Mouse (Mus musculus) liver, adult 2 months (tissue): ENCODE results near the gene Fam83b.

Source experiments
- CTCF ChIP-seq: fragments of 200-500 bp; IDR thresholded peaks from 2 replicates; pipeline ENCODE4 v1.5.1; 2011; ENCODE audit warnings: low read depth, low read length, control low read depth
- POLR2A ChIP-seq: fragments of 200-500 bp; IDR thresholded peaks from 2 replicates; pipeline ENCODE4 v1.6.1; 2011; ENCODE audit warnings: low read length, control low read depth; ENCODE audit not compliant: insufficient read depth; ENCODE audit errors: extremely low read depth

GRCm38 (mm10) chr9:76603744-76604143, 36.8 kb upstream of the Fam83b start:
- TF ChIP-seq CTCF (no peak), POLR2A (no peak)
